Mouse (Mus musculus) v-Abl transformed pro-B cells (cell line): Measurements from ENCODE around the gene Snx29.

Experiments used
- in situ Hi-C, 2 experiments: fragments of 400-800 bp; cut with MboI; formaldehyde crosslinking; loops; one replicate each; pipeline ENCODE4 v1.15.1; 2025; ENCODE audit not compliant: unreplicated experiment in 2 of 2

Gene Snx29

DNA sequence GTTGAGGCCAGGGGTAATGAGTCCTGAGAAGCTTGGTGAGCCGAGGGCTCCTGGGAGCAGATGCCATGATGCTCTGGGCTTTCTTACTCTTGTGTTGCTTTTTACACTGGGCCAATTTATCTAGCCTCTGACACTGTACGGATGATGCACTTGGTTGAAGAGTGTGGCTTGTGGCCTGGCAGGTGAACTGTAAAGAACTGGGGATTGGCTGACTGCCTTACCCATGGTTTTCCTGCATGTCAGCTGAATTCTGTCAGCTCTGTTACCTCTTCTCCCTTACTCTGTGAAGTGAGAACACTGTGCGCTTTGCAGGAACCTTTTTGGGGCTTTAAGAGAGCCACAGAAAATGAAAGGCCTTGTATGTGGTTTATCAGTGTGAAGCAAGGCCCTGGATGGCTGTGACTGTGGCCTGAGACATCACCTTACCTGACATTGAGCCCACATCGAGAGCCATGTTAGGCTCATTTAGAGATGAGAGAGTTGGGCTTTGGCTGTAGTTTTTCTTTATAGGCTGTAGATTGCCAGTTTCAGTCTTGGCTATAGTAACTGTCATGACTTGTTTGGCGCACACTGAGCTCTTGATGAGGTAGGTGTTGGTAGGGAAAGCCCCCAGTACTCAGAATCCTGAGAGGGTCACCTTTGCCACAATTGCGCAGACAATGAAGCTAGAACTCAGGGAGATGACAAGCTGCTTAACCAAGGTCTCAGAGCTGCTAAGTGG, 77.3 kb downstream of the Snx29 start:
- in situ Hi-C loops: loop anchor here in 1 of 2 experiments (25.0 kb wide), 2 partner anchors 288 to 838 kb away; no protein-coding TSS in a partner anchor

DNA sequence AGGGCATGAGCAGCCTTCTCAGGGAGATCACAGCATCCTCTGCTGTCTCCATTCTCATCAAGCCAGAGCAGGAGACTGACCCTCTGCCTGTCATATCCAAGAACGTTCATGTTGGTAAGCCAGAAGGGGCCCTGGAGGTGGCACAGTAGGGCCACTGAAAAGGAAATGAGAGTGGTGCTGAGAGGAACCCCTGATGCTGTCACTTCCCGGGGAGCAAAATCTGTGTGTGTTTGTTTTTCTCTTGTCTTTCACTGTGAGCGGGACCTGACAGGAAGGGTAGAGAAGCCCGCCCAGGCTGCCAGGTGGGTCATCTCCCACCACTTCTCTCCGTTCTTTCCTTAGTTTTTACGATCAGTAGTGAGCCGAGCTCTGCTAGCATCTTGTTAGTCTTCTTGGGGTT, 78.2 kb downstream of the Snx29 start:
- in situ Hi-C loops: loop anchor here in 1 of 2 experiments (25.0 kb wide), 2 partner anchors 289 to 839 kb away; no protein-coding TSS in a partner anchor

DNA sequence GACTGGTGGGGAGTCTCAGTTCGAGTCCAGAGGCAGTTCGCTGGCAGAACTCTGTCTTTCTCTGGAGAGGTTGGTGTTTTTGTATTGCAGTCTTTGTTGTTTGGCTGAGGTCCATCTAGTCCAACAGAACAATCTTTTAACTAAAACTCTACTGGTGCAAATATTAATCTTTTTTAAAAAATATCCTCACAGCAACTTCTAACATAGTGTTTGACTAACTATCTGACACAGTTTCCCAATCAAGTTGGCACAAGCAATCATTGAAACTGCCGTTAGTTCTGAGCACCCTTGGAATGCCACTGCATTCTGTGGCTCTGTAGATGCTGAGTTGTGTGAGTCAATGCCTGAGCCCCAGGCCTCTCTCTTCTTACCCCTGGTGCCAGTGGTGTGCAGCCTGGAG, 82.5 kb downstream of the Snx29 start:
- in situ Hi-C loops: loop anchor here in 1 of 2 experiments (25.0 kb wide), 2 partner anchors 293 to 843 kb away; no protein-coding TSS in a partner anchor

DNA sequence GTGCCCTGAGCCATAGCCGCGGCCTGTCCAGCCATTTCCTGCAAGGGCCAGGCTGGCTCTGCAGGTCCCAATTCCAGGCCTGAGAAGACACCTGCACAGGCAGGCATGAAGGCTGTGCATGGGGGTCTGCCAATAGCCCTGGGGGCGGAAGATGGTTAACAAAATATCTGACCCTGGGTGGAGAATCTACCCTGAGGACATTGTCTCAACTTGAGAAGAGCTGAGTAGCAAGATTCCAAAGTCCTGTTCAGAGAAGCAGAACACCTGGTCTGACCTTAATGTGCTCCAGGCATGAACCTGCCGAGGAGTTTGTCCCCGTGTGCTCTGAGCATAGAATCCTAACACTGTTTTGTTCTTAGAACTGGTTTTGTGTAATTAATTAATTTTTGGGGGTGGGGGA, 83.5 kb downstream of the Snx29 start:
- in situ Hi-C loops: loop anchor here in 1 of 2 experiments (25.0 kb wide), 2 partner anchors 294 to 844 kb away; no protein-coding TSS in a partner anchor

DNA sequence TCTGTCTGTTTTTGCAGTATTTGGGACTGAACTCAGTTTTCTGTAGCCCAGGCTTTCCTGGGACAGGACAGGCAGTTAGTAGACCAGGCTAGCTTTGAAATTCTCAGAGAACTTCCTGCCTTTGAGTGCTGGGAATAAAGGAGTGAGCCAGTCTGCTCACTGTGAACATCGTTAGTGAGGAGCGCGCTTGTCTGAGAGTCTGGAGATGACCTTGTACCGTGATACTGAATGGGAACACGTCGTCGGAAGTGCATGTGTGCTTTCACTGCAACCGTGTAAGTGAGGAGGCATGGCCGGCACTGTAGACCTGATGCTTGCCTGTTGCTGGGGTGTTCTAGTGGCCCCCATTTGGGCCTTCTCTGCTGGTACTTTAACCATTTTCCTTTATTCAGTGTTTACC, 83.9 kb downstream of the Snx29 start:
- in situ Hi-C loops: loop anchor here in 1 of 2 experiments (25.0 kb wide), 2 partner anchors 294 to 844 kb away; no protein-coding TSS in a partner anchor

DNA sequence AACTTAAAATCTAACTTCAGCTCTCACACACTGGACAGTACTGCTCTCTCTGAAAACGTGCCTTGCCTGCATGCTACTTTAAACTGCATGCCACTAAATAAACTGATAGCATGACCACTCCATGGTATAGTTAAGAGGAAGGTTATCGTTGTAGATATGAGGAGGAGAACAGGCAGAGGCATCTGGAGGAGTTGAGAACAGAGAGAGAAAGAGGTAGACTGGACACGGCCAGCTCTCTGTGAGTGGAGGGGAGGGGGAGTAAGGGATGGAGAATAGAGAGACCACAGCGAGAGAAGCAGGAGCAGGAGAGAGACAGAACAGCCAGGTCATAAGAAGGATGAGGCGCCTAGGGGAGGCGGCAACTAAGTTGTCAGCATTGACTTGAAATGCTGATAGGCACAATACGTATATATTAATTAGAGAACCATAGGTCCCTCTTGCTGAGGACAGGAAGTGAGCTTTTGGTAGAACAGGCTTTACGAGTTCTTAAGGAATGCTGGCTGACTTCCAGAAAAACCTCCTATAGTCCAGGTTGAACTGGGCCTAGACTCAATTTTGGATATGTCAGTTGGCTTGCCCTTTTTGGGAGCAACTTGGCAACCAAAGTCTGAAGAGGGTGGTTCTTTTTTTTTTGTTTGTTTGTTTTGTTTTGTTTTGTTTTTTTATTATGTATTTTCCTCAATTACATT, 85.4 kb downstream of the Snx29 start:
- in situ Hi-C loops: loop anchor here in 1 of 2 experiments (25.0 kb wide), 2 partner anchors 296 to 846 kb away; no protein-coding TSS in a partner anchor

DNA sequence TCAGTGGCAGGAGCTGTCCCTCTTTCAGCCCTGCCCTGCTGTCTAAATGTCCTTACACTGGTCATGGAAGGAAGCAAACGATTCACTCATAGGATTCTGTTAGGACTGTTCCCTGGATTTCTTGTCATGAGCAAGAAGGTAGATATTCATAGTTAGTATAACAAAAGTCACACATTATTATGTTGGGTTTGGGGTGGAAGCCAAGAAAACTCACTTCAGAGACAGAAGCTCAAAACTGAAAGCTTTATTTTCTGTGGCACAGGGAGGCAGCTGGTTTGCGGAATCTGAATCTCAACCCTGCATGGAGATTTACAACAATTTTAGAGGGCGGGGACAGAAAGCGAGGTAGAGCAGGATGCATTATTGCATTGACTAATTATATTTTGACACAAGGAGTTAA, 86.0 kb downstream of the Snx29 start:
- in situ Hi-C loops: loop anchor here in 1 of 2 experiments (25.0 kb wide), 2 partner anchors 296 to 846 kb away; no protein-coding TSS in a partner anchor

DNA sequence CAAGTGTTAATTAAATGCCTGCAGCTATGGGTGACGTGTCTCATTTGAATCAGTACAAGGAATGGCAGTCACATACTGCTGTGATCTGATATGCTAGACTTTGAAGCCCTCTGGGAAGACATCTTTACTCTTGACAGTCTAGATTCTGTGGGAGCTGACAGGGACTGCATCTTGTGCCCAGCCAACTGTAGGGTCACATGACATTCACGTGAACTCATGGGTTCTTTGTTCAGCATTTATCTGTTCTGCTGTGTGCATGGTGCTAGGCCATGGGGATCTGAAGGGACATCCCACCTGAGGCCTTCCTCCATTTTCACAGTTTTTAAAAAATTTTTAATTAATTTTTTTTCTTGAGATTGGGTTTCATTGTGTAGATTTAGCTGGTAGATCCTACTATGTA, 91.9 kb downstream of the Snx29 start:
- in situ Hi-C loops: loop anchor here (5.0 to 25.0 kb wide), 8 partner anchors 97 to 860 kb away; partner anchors contain the start of gene Zc3h7a (in 2 of the 2)

DNA sequence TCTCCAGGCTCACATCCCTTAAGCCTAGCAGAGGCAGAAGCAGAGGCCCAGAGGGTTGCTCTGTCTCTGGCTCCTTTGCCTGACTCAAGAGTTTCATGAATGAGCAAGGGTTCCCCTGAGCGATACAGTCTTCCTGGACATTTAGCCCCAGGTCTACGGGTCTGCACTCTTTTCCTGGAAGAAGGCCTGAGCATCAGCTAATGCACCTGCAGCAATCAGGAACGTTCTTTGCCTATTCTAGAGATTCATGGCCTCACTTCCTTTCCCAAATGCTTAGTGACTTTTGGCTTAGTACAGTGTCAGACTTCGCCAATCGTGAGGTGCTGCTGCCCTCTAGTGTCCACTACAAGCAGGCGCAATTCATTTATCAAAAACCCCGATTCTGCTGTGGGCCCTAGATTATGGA, 95.5 kb downstream of the Snx29 start:
- in situ Hi-C loops: loop anchor here (5.0 to 25.0 kb wide), 8 partner anchors 101 to 863 kb away; partner anchors contain the start of gene Zc3h7a (in 2 of the 2)

DNA sequence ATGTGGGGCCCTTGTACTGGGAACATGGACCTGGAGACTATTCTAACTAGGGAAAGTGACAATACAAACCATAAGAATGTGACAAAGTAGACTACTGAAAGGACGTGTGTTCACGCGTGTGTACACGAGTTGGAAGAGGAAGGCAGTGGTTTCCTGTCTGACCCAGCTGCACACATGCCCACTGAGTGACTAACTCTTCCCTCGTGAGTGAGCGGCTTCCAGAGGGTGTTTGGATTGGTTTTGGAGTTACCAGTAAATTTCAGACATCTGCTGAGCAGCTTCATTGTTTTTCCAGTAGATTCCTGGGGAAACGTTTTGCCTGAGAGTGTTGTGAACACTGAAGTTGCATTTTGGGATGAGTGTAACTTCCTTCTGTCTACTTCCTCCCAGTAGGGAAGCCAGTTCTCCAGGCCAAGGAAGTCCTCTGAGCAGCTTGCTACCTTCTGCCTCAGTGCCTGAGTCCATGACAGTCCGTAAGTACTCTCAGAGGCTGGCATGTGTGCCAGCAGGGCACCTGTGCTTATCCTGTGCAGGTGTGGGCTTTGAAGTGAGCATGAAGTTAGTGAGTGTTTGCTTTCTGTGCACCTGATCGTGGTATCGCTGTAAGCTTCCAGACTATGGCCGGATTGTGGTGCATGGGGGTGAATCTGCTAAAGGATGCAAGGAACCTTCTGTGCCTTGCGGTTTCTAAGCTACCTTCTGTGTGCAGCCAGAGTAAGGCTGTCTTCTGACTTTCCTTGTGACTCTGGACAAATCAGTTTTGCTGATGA, 97.8 kb downstream of the Snx29 start:
- in situ Hi-C loops: loop anchor here (5.0 to 25.0 kb wide), 5 partner anchors 308 to 1694 kb away; no protein-coding TSS in a partner anchor

DNA sequence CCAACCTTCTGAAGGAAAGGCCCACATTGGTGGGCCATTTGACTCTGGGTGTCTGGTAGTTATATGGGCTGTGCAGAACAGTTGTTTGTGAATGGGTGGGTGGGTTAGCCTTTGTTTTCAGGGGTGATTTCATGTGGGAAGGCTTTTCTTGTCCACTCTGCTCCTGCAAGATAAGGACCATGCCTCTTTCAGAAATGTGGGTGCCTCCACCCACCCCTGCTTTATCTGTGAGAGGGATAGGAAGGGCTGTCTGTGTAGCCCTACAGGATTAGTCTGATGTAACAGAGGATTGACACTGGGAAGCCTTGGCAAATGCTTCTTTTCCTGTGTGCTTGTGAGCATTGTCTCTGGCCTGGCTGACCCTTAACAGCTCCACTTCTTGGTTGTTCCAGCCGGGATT, 99.5 kb downstream of the Snx29 start:
- in situ Hi-C loops: loop anchor here (5.0 to 25.0 kb wide), 5 partner anchors 310 to 1693 kb away; no protein-coding TSS in a partner anchor

DNA sequence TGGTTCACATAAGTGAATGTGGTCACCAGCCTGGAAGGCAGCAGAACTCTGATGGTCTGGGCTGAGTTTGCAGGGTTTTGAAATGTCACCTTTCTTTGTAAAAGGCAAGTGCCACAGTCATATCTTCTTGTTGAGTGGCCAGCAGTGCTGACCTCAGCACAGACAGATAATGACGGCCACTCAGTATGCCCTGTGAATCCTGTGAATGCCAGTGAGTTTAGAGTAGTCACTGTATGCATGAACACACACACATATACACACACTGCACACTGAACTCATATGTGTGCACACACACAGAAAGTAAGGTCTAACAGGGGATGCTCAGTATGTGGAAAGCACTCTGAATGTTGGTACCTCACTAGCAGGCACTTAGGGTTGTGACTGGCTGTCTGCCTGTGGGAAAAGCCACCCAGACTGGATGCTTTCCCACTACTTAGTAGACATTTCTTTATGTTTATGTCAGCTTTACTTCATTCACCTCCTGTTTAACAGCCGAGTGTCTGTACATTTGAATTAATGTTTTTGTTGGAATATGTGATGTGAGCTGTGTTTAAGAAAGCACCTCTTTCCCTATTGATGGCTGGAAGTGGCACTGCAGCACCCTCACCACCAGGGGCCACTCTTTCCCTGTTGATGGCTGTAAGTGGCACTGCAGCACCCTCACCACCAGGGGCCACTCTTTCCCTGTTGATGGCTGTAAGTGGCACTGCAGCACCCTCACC, 100.3 kb downstream of the Snx29 start:
- in situ Hi-C loops: loop anchor here (5.0 to 25.0 kb wide), 5 partner anchors 311 to 1692 kb away; no protein-coding TSS in a partner anchor

DNA sequence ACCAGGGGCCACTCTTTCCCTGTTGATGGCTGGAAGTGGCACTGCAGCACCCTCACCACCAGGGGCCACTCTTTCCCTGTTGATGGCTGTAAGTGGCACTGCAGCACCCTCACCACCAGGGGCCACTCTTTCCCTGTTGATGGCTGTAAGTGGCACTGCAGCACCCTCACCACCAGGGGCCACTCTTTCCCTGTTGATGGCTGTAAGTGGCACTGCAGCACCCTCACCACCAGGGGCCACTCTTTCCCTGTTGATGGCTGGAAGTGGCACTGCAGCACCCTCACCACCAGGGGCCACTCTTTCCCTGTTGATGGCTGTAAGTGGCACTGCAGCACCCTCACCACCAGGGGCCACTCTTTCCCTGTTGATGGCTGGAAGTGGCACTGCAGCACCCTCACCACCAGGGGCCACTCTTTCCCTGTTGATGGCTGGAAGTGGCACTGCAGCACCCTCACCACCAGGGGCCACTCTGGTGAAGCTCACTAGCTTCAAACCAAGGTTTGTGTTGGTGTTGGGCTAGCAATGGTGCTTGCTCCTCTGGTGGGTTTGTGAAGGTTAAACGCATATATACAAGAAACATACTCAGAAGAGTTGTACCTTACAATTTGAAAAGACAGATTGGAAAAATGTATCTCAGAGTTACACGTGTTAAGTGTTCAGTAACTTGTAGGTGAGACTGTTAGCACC, 101.0 kb downstream of the Snx29 start:
- in situ Hi-C loops: loop anchor here (5.0 to 25.0 kb wide), 5 partner anchors 311 to 1691 kb away; no protein-coding TSS in a partner anchor

DNA sequence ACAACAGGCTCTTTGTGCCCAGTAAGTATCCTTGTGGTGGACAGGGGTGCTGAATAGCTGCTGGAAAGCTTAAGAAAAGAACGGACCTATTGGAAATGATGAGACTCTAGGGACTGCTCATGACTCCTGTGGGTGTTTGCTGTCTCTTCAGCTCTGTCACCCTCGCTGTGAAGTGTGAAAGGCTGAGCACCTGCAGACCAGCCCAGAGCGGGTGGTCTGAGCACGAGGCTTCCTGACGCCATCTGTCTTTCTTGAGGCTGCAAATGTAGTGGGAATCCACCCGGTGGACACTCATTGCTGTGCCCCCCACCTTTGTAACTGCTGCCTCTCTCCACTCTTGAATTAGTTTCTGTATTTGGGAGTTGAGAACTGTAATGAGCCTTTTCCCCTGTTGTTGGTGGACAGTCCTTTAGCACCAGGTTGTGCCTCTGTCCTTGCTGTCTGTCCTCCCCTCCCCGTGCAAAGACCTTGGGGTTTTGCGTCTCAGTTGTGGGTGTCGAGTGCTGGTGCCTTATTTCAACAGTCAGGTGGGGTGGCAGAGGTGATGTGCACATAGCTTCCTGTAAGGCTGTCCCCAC, 101.9 kb downstream of the Snx29 start:
- in situ Hi-C loops: loop anchor here (5.0 to 25.0 kb wide), 6 partner anchors 312 to 1690 kb away; no protein-coding TSS in a partner anchor

DNA sequence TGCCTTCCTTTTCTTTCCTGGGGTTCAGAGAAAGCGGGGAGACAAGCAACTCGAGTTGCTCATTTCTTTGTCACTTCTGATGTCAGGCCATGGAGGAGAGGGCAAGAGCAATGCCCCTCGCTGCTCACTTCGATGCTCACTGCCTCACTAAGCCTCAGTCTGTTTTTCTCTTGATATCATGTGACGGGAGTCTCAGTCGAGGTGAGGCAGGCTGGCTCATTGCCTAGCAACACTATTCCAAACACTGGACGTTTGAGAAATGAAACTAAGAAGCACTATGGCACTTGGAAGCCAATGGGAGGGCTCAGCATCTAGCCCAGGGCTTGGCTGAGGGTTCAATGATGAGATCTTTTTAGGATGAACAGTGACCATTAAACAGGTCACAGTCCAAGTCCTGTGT, 102.6 kb downstream of the Snx29 start:
- in situ Hi-C loops: loop anchor here (5.0 to 10.0 kb wide), 2 partner anchors 517 to 1690 kb away; no protein-coding TSS in a partner anchor

DNA sequence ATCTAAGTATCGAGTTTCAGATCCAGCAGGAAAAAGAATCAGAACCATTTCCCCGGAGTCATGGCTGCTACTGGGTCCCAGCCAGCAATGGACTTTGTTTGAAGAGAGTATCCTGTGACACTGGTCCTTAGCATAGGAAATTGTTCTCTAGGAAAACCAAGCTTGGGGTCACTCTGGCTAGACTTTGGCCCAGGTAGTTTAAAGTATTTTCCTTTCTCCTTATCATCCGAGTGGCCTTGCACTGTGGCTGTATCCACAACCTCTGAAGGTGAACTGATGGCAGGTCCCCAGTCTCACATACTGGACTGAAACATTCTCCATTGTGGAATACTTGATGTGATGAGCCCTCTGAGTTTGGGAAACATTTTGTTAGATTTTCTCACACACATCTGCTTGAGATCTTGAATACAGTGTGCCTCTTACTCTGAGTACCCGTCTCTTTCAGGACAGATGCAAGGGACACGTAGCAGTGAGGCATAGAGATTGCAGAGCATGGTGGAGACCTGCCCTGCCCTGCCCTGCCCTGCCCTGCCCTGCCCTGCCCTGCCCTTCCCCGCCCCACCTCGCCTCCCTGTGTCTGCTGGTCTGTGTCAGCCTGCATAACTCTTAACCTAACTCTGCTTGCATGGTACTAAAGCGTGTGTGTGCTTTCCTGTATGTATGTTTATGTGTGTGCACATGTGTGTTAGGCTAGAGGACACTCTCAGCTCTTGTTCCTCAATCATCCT, 104.3 kb downstream of the Snx29 start:
- in situ Hi-C loops: loop anchor here (5.0 to 10.0 kb wide), 2 partner anchors 515 to 1688 kb away; no protein-coding TSS in a partner anchor

DNA sequence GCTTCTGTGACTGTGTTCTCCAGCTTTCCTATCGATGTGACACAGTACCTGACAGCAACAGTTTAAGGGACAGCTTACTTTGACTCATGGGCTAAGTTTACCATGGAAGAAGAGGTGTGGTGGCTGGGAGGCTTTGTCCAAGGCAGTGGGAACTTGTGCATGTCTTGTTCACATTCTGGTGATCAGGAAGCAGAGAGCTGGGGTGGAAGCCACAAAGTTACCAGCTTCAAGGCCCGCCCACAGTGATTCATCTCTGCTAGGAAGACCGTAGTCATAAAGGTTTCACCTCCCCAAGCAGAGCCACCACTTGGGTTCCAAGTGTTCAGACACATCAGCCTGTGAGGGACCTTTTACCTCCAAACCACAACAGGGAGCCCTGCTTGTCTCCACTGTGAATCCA, 107.1 kb downstream of the Snx29 start:
- in situ Hi-C loops: loop anchor here (5.0 to 10.0 kb wide), 3 partner anchors 513 to 1685 kb away; no protein-coding TSS in a partner anchor
